Mouse (Mus musculus): ENCODE data around the gene Dock10.
"Not testable (repeated sequence)": the region's sequence is repeated elsewhere in the genome, so short reads cannot be mapped to it uniquely, and the experiment has no call there.

Gene Dock10

GRCm38 (mm10) chr1:80757977-80758797 is at the start of gene Dock10:
Gene Dock10, minus strand, starts transcription at chr1:80758527.
- DNase-seq = peak; percentile 58

- DNase-seq = no peak
Observed at GRCm38 (mm10) chr1:80806835-80807398, 48.6 kb upstream of the Dock10 start.

- DNase-seq = peak; percentile 5
Observed at GRCm38 (mm10) chr1:80802023-80802422, 43.7 kb upstream of the Dock10 start.

GRCm38 (mm10) chr1:80785066-80785779 is 26.9 kb upstream of the Dock10 start:
- no peak for DNase-seq

- DNase-seq = no peak
Observed at GRCm38 (mm10) chr1:80784155-80784554, 25.8 kb upstream of the Dock10 start.

- no peak for DNase-seq
Observed at GRCm38 (mm10) chr1:80765504-80765903, 7.2 kb upstream of the Dock10 start.

GRCm38 (mm10) chr1:80763042-80763950 is 5.0 kb upstream of the Dock10 start:
- no peak for DNase-seq

- no peak for DNase-seq
Observed at GRCm38 (mm10) chr1:80758798-80759184, 464 bp upstream of the Dock10 start.

GRCm38 (mm10) chr1:80757650-80757976 is 714 bp downstream of the Dock10 start:
- DNase-seq = peak; percentile 6

GRCm38 (mm10) chr1:80756824-80757649 is 1.3 kb downstream of the Dock10 start:
- DNase-seq = peak; percentile 14

- DNase-seq = no peak
Observed at GRCm38 (mm10) chr1:80756060-80756439, 2.3 kb downstream of the Dock10 start.

- no peak for DNase-seq
Observed at GRCm38 (mm10) chr1:80755296-80756059, 2.8 kb downstream of the Dock10 start.

GRCm38 (mm10) chr1:80749122-80749521 is 9.2 kb downstream of the Dock10 start:
- DNase-seq = not testable (repeated sequence)

GRCm38 (mm10) chr1:80746691-80747463 is 11.4 kb downstream of the Dock10 start:
- no peak for DNase-seq

- DNase-seq = no peak
Observed at GRCm38 (mm10) chr1:80746195-80746594, 12.1 kb downstream of the Dock10 start.

GRCm38 (mm10) chr1:80739472-80739871 is 18.9 kb downstream of the Dock10 start:
- no peak for DNase-seq

GRCm38 (mm10) chr1:80737812-80738391 is 20.4 kb downstream of the Dock10 start:
- DNase-seq = no peak

GRCm38 (mm10) chr1:80730582-80730981 is 27.7 kb downstream of the Dock10 start:
- no peak for DNase-seq

GRCm38 (mm10) chr1:80730174-80730573 is 28.2 kb downstream of the Dock10 start:
- no peak for DNase-seq

GRCm38 (mm10) chr1:80728183-80728582 is 30.1 kb downstream of the Dock10 start:
- no peak for DNase-seq
